Mouse (Mus musculus): ENCODE results near the gene Tas2r136.

The Tas2r136 gene

DNA sequence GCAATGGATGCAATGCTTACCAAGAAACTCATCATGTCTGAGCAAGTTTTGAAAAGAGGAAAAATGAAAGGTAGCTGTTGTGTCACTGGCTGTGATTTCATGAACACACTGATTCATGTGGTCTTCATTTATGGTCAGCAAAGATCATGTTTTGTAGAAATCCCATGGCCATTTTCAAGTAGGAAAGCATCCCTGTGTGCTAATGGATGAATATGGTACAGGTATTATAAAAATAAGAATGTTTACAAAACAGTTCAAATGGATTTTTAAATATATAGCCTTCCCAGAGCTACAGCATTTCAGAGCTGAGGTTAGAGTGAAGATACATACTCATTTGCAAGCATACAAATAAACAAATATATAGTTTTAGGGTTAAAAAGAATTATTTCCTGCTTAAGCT is at the start of gene Tas2r136:
Gene Tas2r136, minus strand, starts transcription at position 101 of the 400 bp plus-strand sequence.
- no peak for DNase-seq (ENCODE audit: low spot score)

DNA sequence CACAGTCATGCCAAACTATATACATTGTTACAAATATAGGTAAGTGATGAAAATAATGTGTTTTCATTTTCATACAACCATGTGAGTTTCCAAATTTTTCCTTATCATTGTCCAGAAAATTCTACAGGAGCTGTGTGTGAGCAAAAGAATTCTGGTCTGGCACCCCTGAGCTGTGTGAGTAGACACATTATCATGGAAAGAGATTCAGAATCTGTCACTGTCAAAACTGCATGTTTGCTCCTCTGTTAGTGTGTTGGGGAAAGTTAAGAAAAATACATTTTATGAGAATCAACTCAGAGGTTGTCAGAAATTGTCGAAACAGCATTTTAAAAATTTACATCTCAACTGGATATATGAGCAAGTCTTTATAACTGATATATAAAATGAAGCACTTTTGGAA is 24.6 kb upstream of the Tas2r136 start, which contains the start of gene Tas2r117:
Gene Tas2r117, plus strand, starts transcription at position 301 of the 400 bp plus-strand sequence.
- no peak for DNase-seq (ENCODE audit: low spot score)

DNA sequence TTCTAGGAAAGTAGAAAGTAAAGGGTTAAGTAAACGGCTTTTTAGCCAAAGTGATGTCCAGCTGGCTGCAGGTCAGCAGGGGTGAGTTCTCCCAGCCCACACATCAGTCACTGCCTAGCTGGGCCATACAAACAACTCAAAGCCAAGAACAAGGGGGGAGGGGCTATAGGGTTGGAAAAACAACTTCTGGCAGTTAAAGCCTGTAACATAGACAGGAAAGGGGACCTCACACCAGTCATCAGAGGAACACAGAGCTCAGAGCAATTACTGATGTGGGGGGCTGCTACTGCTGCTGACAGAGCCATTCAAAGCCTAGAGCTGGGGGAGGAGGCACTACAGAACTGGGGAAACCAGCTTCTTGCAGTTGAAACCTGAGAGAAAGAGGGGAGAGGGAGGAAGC is 17.4 kb upstream of the Tas2r136 start:
- no peak for DNase-seq (ENCODE audit: low spot score)

DNA sequence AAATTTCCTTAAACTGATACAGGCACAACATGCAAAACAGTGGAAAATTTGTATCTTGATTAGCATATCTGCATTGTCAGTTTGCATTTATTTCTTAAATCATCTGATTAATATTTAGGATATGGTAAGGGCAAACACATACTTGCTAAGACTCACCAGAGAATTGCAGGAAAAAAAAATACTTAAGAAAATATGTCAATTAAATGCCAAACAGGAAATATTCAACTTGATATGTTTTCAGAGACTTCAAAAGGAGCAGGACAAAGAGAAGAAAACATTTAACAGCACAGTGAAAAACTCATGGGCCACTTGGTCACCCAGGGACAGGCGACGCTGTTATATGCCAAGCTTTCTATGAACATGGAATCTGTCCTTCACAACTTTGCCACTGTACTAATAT is 16.1 kb downstream of the Tas2r136 start, which contains the start of gene Tas2r102:
Gene Tas2r102, plus strand, starts transcription at position 301 of the 400 bp plus-strand sequence.
- no peak for DNase-seq (ENCODE audit: low spot score)

DNA sequence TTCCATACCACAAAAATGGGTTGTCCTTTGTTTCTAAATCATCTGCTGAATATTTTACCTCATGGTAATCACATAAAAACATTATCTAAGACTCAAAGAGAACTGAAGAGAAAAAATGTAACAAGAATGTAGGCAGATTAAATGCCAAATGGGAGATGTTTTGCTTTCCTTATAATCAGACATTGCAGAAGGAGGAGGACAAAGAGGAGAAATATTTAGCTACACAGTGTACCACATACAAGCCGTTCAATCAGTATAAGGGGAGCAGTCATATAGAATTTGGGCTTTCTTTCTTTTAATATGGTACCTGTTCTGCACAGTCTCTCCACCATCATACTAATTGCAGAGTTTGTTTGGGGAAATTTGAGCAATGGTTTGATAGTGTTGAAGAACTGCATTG is 23.5 kb downstream of the Tas2r136 start, which contains the start of gene Tas2r124:
Gene Tas2r124, plus strand, starts transcription at position 301 of the 400 bp plus-strand sequence.
- DNase-seq (ENCODE audit: low spot score): no peak

DNA sequence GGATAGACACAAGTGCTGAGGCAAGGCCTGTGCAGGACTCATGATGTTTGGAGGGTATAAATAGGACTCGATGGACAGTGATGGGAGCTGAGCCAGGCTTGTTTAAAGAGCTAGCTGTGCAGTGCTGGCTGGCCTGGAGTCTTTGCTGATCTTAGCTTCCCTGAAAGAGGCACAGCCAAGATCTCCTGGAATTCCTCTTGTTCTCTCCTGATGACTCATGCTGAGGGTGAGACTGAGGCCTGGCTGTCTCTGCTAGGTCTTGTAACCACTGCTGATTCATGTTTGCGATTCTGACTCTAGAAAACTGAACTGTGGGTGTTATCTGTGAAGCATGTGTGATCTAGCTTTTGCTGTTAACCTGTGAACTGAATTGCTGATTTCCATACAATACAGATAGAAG is 27.8 kb downstream of the Tas2r136 start:
- no peak for DNase-seq (ENCODE audit: low spot score)

DNA sequence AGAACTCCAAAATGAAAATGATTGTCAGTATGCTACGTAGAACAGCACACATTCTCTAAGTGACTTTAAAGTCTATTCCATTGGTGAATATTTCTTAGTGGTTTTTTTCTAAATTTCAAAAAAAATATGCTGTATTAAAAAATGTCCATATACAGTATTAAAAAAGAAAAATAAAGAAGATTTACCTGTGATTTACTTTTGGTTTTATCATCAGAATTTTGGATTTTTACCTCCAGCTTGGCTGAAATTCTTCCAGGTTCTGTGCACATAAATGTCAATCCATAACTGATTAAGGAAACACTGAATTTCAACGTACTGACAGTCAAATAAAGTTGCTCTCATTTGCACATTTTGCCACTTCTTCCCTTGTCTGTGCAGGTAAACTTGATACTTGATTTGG is 40.0 kb downstream of the Tas2r136 start, which contains the start of gene Tas2r115:
Gene Tas2r115, minus strand, starts transcription at position 101 of the 400 bp plus-strand sequence.
- no peak for DNase-seq (ENCODE audit: low spot score)
